Mouse (Mus musculus) lung, adult 2 months (tissue): Measurements from ENCODE around the gene Hist1h4n. TPM values are rescaled to one million over a fixed set of nuclear protein-coding genes. Genes with fewer than 3 reads are reported as not detected.
"Not testable (repeated sequence)": the region's sequence is repeated elsewhere in the genome, so short reads cannot be mapped to it uniquely, and the experiment has no call there.

Experiments used
- DNase-seq: peaks from one replicate; pipeline ENCODE4 v3.0.0; 2022
- H3K4me1 ChIP-seq: fragments of 200-500 bp; 2 replicates; pipeline ENCODE4 v1.6.1; 2011; ENCODE audit warnings: low read length; ENCODE audit not compliant: control insufficient read depth, insufficient read depth
- H3K4me3 ChIP-seq: fragments of 200-500 bp; replicated peaks from 2 replicates; pipeline ENCODE3; 2011; ENCODE audit warnings: low read depth, mild to moderate bottlenecking, control low read depth, low read length; ENCODE audit errors: extremely low read depth
- CTCF ChIP-seq: fragments of 200-500 bp; IDR thresholded peaks from 2 replicates; pipeline ENCODE4 v1.5.1; 2011; ENCODE audit warnings: mild to moderate bottlenecking, low read length, control low read depth; ENCODE audit not compliant: insufficient read depth
- POLR2A ChIP-seq: fragments of 200-500 bp; IDR thresholded peaks from 2 replicates; pipeline ENCODE4 v1.6.1; 2011; ENCODE audit warnings: low read depth, mild to moderate bottlenecking, control low read depth, low read length, borderline replicate concordance; ENCODE audit errors: extremely low read depth
- WGBS: fragments of 180-500 bp; shearing (Covaris S2); methylation state at CpG from one replicate; pipeline ENCODE4 v1.1.7; 2018; 5-methylcytosine and 5-hydroxymethylcytosine counted together
- polyA plus RNA-seq: library from polyadenylated mRNA; depleted of rRNA; stranded (reverse); fragments of >200 nt; gene quantifications from 2 replicates; pipeline ENCODE4 v1.2.3, GENCODE M21; 2012; rRNA removed

The Hist1h4n gene
- 11.1 and 13.7 TPM in 2 replicates for polyA plus RNA-seq

DNA sequence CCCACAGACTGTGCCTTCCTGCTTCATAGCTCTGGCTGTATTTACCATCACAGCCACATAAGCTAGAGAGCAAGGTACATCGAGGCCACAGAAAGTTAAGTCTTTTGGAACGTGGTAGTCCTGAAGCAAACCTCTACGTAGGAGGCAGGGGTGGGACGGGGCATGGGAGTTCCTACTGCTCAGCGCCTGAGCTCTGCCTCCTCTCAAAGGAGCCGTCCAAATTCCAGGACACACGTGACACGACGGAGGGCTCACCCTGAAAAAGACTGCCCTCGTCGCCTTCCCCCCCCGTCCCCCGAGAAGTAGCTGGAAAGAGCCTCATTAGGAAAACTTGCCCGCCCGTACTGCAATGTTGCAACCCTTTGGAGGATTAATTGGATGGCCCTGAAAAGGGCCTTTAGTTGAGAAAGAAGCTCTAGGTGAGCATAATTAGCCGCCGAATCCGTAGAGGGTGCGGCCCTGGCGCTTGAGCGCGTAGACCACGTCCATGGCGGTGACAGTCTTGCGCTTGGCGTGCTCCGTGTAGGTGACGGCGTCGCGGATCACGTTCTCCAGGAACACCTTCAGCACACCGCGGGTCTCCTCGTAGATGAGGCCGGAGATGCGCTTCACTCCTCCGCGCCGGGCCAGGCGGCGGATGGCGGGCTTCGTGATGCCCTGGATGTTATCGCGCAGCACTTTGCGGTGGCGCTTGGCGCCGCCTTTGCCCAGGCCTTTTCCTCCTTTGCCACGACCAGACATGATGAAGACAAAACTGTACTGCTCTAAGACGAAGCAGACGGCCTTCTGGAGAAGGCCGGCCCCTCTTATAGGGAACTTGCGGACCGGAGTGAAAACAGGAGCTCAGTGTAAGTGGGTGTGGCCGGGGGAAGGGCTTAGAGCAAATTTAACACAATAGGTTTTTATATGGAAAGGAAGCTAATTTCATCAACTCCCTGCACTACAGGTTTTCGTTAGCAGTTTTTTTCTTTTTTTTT is at the start of gene Hist1h4n:
Gene Hist1h4n, minus strand, starts transcription at position 779 of the 977 bp plus-strand sequence.
- DNase-seq, H3K4me3 ChIP-seq, H3K4me1 ChIP-seq: not testable (repeated sequence)
- TF ChIP-seq POLR2A: peak; percentile 41; the same call in 1 of the 2 replicates
- under 1% methylated on average over 27 of the region's 58 CpGs for WGBS

DNA sequence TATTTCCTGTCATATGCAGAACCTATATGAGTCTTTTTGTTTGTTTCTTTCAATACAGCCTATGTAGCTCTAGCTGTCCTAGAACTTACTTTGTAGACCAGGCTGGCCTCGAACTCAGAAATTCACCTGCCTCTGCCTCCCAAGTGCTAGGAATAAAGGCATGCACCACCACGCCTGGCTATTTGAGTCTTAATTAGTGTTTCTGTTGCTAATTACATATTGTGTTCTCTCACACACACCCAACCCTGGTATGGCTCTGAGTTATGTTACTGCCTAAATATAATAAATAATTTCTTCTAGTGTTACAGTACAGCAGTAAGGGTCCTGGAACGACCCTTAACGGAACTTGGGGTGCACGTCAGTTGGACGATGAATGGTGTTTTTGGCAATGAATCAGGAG is 48.7 kb upstream of the Hist1h4n start:
- no peak for DNase-seq
- Histone ChIP-seq H3K4me3 (no peak overlapping the region), H3K4me1 (no peaks in the 10 kb centered on the region)
- TF ChIP-seq CTCF (no peak), POLR2A (no peak)
- WGBS: 82% methylated on average over 6 of the region's 6 CpGs

DNA sequence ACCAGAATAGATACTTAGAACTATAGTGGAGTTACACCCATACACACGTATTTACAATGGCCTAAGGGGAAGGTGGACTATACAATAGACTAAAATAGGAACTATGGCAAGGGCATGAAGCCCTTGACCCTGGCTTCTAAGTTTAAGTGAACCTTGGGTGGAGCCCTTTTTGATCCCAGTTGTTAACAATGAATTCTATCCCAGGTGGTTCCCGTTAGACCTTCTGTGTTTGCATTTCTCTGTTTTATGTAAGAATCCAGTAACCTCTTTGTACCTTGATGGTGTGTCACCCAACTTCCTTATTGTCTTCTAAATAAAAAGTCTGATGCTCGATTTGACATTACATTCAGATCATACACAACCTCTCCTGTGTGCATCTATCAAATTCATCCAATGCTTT is 33.5 kb upstream of the Hist1h4n start:
- not testable (repeated sequence) for DNase-seq, H3K4me3 ChIP-seq, H3K4me1 ChIP-seq
- WGBS: 53% methylated on average over 3 of the region's 3 CpGs

DNA sequence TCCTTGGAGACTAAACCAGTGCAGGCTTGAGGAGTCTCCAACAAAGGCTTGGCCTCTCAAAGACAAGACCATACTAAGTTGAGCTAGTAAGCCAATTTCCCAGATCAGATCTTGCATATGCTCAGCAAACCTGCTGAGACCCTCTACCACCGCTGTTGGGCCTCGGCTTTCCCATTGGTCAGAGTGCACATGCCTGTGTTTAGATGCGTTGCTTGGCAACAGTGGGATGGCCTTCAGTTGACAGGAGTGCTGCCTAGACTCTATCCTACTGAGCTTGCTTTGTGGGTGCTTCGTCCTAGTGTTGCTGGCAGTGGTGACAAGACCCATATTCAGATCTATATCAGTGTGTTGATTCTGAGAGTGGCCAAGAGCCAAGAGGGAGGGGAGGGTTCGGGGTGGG is 29.6 kb upstream of the Hist1h4n start:
- no peak overlapping the region for H3K4me3 ChIP-seq
- TF ChIP-seq CTCF (no peak), POLR2A (no peak)
- no peak for DNase-seq
- 26% methylated on average over 5 of the region's 5 CpGs for WGBS
- H3K4me1 ChIP-seq: no peaks in the 10 kb centered on the region

DNA sequence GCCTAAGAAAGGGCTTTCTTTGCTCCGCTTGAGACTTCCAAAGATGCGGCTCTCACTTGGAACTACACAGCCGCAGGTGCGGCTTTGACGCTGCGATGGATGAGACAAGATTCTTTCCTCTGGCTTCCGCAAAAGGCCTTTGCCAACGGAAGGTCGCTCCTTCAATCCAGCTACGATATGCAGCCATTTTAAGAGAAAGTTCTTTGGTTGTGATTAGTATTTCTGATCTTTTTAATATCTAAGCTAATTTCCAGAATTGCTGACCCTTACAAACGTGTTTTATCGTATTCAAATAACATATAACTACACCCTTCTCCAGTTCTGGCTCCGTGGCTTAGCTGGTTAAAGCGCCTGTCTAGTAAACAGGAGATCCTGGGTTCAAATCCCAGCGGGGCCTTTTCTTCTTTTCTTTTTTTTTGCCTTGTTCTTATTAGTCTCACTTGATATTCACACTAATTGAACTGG is 23.7 kb upstream of the Hist1h4n start:
- H3K4me1 ChIP-seq: no peaks in the 10 kb centered on the region
- TF ChIP-seq CTCF: no peak
- TF ChIP-seq POLR2A: no peak
- H3K4me3 ChIP-seq: peak overlapping the region; percentile 27
- DNase-seq: no peak
- WGBS: 12% methylated on average over 15 of the region's 15 CpGs

DNA sequence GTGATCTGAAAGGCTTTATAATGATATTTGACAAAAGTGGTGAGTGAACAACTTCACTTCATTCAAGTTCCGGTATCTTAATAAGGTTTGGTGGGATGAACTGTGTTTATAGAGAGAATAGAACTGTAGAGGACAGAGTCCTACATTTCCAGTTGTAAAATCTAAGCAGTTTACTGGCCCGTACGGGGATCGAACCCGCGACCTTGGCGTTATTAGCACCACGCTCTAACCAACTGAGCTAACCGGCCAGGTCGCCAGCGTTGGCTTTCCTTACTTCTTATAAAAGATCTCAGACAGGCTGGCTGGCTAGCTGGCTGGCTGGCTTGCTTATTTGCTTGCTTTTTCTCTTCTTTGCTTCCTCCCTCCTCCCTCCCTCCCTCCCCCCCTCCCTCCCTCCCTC is 23.1 kb upstream of the Hist1h4n start:
- no peak overlapping the region for H3K4me3 ChIP-seq
- WGBS: 9% methylated on average over 11 of the region's 11 CpGs

DNA sequence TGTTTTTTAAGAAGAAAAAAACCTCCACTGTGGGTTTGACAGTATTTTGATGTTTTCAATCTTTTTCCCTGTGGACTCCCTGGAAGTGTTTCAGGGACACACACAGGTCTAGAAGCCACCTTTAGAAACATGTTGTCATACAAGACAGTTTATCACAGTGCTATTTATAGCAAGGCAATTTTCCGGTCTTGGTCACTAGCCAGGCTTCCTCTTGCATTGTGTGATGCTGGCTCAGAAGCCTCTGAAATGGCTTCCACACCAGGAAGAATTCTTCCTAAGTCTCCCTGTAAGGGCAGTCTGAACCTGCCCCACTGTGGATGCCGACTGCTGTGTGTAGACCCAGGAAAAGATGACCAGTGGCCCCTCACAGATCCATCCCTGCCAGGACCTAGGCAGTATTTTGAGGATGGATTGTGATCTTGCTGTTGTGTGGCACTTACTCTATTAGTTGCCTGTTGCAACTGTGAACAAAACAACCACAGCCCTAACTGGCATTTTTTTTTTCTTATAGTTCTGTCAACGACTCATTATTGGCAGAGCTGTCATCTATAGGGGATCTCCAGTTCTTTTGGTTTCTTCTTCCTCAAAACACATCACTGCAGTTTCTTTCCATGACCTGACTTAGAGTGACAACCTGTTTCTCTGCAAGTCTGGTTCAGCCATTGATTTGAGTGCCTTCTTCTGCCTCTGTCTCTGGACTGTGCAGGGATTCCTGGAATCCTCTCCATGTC is 20.4 kb upstream of the Hist1h4n start:
- no peak for DNase-seq
- 31% methylated on average over 3 of the region's 3 CpGs for WGBS
- no peak overlapping the region for H3K4me3 ChIP-seq
- TF ChIP-seq POLR2A (no peak), CTCF (no peak)
- no peaks in the 10 kb centered on the region for H3K4me1 ChIP-seq

More for the DNA sequence above, 23.1 kb upstream of the Hist1h4n start:
- H3K4me1 ChIP-seq: no peaks in the 10 kb centered on the region
- TF ChIP-seq POLR2A (no peak), CTCF (no peak)
- DNase-seq: peak; percentile 50

DNA sequence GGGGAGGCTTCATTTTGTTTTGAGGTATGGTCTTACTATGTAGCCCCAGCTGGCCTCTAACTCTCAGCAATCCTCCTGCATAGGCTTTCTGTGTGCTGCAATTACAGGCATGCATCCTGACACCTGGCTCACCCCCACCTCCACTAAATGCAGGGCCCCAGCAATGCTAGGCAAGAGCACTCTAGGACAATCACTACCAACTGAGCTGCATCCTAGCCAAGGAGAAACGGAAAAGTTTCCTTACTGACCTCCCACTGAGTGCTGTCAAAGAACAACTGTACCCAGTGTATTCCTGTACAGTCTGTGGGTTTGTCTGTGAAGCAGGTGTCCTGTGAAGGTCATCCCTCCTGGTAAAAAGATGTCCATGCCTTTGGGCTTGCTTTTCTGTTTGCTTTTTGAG is 18.7 kb upstream of the Hist1h4n start:
- WGBS: 79% methylated on average over 1 of the region's 1 CpGs
- DNase-seq, H3K4me1 ChIP-seq, H3K4me3 ChIP-seq: not testable (repeated sequence)

DNA sequence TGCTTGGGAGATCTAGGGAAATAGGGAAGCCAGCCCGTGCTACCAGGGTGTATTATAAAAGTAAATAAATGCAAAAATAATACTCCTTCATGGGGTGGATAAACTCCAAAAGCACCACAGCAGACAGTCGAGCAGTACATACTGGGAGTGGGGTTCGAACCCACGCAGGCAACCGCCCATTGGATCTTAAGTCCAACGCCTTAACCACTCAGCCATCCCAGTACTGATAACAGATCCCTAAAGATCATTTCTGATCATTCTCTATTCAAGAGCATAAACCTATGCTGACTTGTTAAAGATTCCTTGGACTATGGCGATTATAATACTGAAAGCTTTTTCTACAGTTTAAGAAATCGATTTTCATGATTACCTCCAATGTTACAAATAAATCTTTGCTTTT is 15.9 kb upstream of the Hist1h4n start:
- TF ChIP-seq POLR2A (no peak), CTCF (no peak)
- H3K4me3 ChIP-seq: no peak overlapping the region
- H3K4me1 ChIP-seq: no peaks in the 10 kb centered on the region
- 55% methylated on average over 8 of the region's 8 CpGs for WGBS
- DNase-seq: no peak

DNA sequence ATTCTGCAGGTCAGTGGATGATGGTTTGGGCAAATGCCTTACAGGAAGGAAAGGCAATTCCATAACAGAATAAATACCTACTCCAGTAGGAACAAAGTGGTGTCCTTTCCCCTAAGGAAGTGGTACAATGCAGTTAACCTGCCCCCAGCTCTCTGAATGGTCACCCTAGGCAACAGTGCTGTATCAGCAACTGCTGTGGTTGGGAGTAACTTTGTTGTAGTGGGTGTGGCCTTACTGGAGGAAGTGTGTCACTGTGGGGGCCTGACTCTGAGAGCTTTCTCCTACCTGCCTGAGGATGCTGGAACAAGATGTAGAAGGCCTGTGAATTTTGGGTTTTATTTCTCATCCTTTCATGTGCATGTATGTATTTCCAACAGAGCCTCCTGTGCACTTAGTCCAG is 14.4 kb upstream of the Hist1h4n start:
- not testable (repeated sequence) for H3K4me1 ChIP-seq, H3K4me3 ChIP-seq, DNase-seq

DNA sequence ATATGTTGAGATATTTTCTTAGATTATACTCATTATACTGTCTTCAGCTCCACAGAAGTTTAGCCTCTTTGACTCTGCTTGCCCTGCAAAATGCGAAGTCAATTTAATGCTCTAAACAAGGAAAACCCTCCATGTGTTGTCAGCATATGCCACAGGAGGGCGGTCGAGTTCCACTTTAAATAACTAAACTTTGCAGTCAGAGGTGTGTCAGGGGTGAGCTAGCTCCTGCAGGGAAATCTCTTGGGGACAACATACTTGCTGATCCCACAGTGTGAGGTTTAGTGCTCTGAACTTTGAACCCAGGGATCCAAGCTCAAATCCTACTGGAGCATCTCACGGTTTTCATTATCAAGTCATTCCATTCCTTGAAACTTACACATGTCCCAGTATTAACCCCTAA is 8.5 kb upstream of the Hist1h4n start:
- not testable (repeated sequence) for DNase-seq, H3K4me1 ChIP-seq, H3K4me3 ChIP-seq
- WGBS: no CpG with 5 or more reads among the region's 4 CpGs

DNA sequence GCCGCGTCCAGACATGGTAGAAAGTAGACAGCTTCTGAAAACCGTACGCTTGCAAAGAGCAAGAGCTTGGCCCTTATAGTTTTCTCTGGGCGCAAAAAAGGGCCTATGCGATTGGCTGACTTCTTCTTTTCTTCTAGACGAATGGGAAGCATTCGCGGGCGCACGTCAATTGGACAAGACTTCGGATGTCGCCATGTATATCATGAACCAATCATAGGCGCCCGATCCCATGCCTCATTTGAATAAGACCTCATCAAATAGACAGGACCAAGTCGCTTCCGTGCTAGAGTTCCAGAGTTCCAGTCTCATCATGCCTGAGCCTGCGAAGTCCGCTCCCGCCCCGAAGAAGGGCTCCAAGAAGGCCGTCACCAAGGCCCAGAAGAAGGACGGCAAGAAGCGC is 1.5 kb upstream of the Hist1h4n start, which contains the start of the genes Hist1h2ap and Hist1h2br:
Gene Hist1h2ap, minus strand, starts transcription at position 47 of the 400 bp plus-strand sequence.
Gene Hist1h2br, plus strand, starts transcription at position 283 of the 400 bp plus-strand sequence.
- H3K4me3 ChIP-seq, DNase-seq, H3K4me1 ChIP-seq: not testable (repeated sequence)
- no CpG with 5 or more reads among the region's 24 CpGs for WGBS
